Mouse (Mus musculus): ENCODE measurements around the gene Arl5b. TPM values are rescaled to one million over a fixed set of nuclear protein-coding genes. Genes with fewer than 3 reads are reported as not detected.

Arl5b gene
- 21.0 and 24.4 TPM in 2 replicates for polyA plus RNA-seq (2012; rRNA removed)

DNA sequence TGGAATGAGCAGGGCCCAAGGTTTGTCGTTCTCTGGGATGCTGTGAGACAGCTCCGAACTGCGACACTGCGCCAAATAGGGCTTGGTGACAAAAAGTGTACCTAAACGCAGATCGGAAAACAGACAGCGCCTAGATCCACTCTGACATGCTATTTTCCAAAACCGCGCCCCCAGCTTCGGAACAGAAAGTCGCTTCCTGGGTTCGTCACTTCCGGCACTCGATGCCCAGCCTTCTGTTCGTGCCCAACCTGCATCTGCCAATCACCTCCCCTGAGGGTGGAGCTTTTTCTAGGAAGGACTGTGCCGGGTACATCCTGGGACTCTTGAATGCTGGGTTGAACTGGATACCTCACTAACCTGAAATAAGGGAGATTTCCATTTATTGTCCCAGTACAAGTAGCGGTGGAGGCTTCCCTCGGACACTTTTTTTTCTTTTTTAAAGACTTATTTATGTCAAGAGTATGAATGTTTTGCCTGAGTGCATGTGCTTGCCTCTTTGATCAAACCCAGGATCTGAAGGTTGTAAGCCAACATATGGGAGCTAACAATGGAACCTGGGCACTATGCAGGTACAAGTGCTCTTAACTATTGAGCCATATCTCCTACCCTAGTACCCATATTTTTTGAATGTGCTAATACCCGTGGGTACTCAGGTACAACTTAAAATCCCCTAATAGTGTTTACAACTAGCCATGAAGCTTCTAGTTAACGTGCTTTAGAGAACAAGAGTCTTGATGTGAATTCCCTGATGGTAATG lies at the start of gene Arl5b:
Arl5b (plus strand) TSS at position 279 of the 757 bp plus-strand sequence.
- Histone ChIP-seq H3K4me3 (ENCODE audit: insufficient read depth, low read length) (peak within 1 kb of the TSS; percentile 71), H3K27ac (ENCODE audit: insufficient read depth, low read length) (no peak within 1 kb of the TSS), H3K4me1 (ENCODE audit: control insufficient read depth, insufficient read depth, low read length) (no peaks in the 10 kb centered on the region)
- TF ChIP-seq CTCF (IDR thresholded peaks at IDR 0.05; ENCODE audit: extremely low read depth, insufficient read depth, low read length) (no peak), POLR2A (IDR thresholded peaks at IDR 0.05; ENCODE audit: extremely low read depth, insufficient read depth, low read length) (peak; percentile 62)

DNA sequence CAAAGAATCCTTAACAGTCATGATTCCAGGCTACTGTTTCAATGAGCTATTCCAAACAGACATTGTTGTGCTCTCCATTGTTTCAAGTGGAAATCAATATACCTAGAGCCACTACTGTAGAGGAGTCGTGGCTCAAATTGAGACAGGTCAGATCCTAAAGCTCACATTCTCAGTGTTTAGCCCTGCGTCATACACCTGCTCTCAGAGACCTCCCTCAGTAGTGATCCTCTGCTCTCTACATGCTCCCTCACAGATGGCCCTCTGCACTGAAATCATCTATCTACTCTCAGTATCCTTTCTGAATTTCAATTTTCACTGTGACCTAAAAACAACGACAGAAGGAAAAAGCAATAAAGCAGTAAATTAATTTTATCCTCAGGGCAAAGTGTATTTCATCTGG lies 41.7 kb upstream of the Arl5b start:
- Histone ChIP-seq H3K27ac (ENCODE audit: insufficient read depth, low read length) (no peak overlapping the region), H3K4me3 (ENCODE audit: insufficient read depth, low read length) (no peak overlapping the region), H3K4me1 (ENCODE audit: control insufficient read depth, insufficient read depth, low read length) (no peaks in the 10 kb centered on the region)
- TF ChIP-seq CTCF (IDR thresholded peaks at IDR 0.05; ENCODE audit: extremely low read depth, insufficient read depth, low read length): no peak
- no peak for TF ChIP-seq POLR2A (IDR thresholded peaks at IDR 0.05; ENCODE audit: extremely low read depth, insufficient read depth, low read length)

GRCm38 (mm10) chr2:15008072-15008471 lies 41.1 kb upstream of the Arl5b start:
- Histone ChIP-seq H3K27ac (ENCODE audit: insufficient read depth, low read length) (no peak overlapping the region), H3K4me1 (ENCODE audit: control insufficient read depth, insufficient read depth, low read length) (no peaks in the 10 kb centered on the region), H3K4me3 (ENCODE audit: insufficient read depth, low read length) (no peak overlapping the region)
- TF ChIP-seq POLR2A (IDR thresholded peaks at IDR 0.05; ENCODE audit: extremely low read depth, insufficient read depth, low read length) (no peak), CTCF (IDR thresholded peaks at IDR 0.05; ENCODE audit: extremely low read depth, insufficient read depth, low read length) (no peak)

- H3K4me3 ChIP-seq (ENCODE audit: insufficient read depth, low read length): no peak overlapping the region
- TF ChIP-seq POLR2A (IDR thresholded peaks at IDR 0.05; ENCODE audit: extremely low read depth, insufficient read depth, low read length) (no peak), CTCF (IDR thresholded peaks at IDR 0.05; ENCODE audit: extremely low read depth, insufficient read depth, low read length) (no peak)
- no peak overlapping the region for H3K27ac ChIP-seq (ENCODE audit: insufficient read depth, low read length)
- H3K4me1 ChIP-seq (ENCODE audit: control insufficient read depth, insufficient read depth, low read length): no peaks in the 10 kb centered on the region
Observed at GRCm38 (mm10) chr2:15026817-15027216, 22.4 kb upstream of the Arl5b start.

DNA sequence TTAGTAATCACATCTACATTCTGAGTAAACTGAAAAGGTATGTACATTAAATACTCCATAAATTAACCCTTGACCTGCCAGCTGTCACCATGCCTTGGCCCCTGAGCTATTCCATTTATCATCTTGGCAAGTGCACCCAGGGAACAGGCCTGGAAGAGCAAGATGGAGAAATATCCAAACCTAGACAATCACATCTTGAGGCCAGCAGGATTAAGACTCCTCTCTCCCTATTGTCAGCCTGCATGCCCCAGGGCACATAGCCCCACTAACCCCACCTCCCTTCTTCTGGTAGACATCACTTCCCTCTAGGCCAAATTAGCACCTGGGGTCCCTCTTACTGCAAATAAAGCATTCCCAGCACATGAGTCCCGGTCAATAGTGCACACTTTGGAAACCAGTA lies 21.4 kb upstream of the Arl5b start:
- no peak overlapping the region for H3K27ac ChIP-seq (ENCODE audit: insufficient read depth, low read length)
- no peak overlapping the region for H3K4me3 ChIP-seq (ENCODE audit: insufficient read depth, low read length)
- TF ChIP-seq CTCF (IDR thresholded peaks at IDR 0.05; ENCODE audit: extremely low read depth, insufficient read depth, low read length) (no peak), POLR2A (IDR thresholded peaks at IDR 0.05; ENCODE audit: extremely low read depth, insufficient read depth, low read length) (no peak)
- no peaks in the 10 kb centered on the region for H3K4me1 ChIP-seq (ENCODE audit: control insufficient read depth, insufficient read depth, low read length)

DNA sequence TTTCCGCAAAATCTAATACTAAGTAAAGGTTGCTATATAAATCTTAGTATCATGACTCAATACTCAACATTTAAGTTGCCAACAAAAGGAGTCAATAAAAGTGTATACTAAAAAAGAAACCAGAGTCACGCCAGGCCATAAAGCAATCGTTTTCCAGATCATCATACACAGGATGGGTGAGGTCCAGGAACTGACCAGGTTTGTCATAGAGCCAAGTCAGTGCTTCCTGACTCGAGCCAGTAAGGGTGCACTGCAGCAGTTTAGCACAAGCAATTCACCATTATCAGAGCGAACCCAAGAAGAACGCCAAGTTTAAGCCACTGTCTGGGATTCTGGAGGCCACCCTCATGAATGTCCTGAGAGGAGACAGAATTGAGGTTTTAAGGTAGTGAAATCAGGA lies 10.5 kb upstream of the Arl5b start:
- TF ChIP-seq CTCF (IDR thresholded peaks at IDR 0.05; ENCODE audit: extremely low read depth, insufficient read depth, low read length) (no peak), POLR2A (IDR thresholded peaks at IDR 0.05; ENCODE audit: extremely low read depth, insufficient read depth, low read length) (no peak)
- Histone ChIP-seq H3K4me3 (ENCODE audit: insufficient read depth, low read length) (no peak overlapping the region), H3K4me1 (ENCODE audit: control insufficient read depth, insufficient read depth, low read length) (no peaks in the 10 kb centered on the region), H3K27ac (ENCODE audit: insufficient read depth, low read length) (no peak overlapping the region)

GRCm38 (mm10) chr2:15040326-15040725 lies 8.9 kb upstream of the Arl5b start:
- H3K27ac ChIP-seq (ENCODE audit: insufficient read depth, low read length): no peak overlapping the region
- no peak overlapping the region for H3K4me3 ChIP-seq (ENCODE audit: insufficient read depth, low read length)
- H3K4me1 ChIP-seq (ENCODE audit: control insufficient read depth, insufficient read depth, low read length): no peaks in the 10 kb centered on the region
- TF ChIP-seq CTCF (IDR thresholded peaks at IDR 0.05; ENCODE audit: extremely low read depth, insufficient read depth, low read length) (peak; percentile 30; the same call in 1 of the 2 replicates), POLR2A (IDR thresholded peaks at IDR 0.05; ENCODE audit: extremely low read depth, insufficient read depth, low read length) (no peak)

- peak overlapping the region; percentile 98 for H3K27ac ChIP-seq (ENCODE audit: insufficient read depth, low read length)
- peak overlapping the region; percentile 94 for H3K4me3 ChIP-seq (ENCODE audit: insufficient read depth, low read length)
- H3K4me1 ChIP-seq (ENCODE audit: control insufficient read depth, insufficient read depth, low read length): peaks cover 2% of the 10 kb centered on the region; the same call in 1 of the 2 replicates
- no peak for TF ChIP-seq POLR2A (IDR thresholded peaks at IDR 0.05; ENCODE audit: extremely low read depth, insufficient read depth, low read length)
- no peak for TF ChIP-seq CTCF (IDR thresholded peaks at IDR 0.05; ENCODE audit: extremely low read depth, insufficient read depth, low read length)
Observed at GRCm38 (mm10) chr2:15054496-15054895, 5.3 kb downstream of the Arl5b start.

DNA sequence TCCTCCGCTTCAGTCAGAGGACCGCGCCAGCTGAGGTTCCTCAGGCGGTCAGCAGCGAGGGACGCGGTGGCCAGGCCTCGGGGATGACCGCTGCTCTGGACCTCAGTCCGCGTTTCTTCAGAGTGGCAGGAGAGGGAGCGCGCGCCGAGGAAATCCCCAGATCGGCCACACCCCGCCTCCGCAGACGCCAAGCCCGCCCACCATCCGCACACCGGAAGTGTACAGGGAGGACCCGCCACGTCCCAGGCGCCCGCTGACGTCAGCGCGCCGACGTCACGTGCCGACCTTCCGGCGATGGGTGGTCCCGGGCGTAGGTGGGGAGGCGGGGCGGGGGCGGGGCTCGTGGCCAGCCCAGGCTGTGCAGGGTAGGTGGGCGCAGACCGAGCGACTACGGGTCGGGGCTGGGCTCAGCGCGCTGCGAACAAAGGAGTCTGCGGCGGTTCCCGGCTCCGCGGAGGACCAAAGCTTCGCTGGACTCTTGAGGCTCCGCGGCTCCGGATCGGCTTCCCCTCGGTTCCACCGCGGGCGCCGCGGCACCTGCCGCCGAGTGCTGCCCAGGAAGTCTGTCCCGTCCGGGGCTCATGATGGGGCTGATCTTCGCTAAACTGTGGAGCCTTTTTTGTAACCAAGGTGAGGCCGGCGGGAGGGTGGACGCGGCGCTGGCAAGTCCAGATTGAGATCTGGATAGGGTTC lies 5.9 kb downstream of the Arl5b start, which contains the start of gene Nsun6:
Nsun6 (minus strand) TSS at position 125 of the 693 bp plus-strand sequence.
- Histone ChIP-seq H3K4me3 (ENCODE audit: insufficient read depth, low read length) (peak within 1 kb of the TSS; percentile 94), H3K4me1 (ENCODE audit: control insufficient read depth, insufficient read depth, low read length) (peaks cover 2% of the 10 kb centered on the region; the same call in 1 of the 2 replicates), H3K27ac (ENCODE audit: insufficient read depth, low read length) (peak within 1 kb of the TSS; percentile 98)
- TF ChIP-seq POLR2A (IDR thresholded peaks at IDR 0.05; ENCODE audit: extremely low read depth, insufficient read depth, low read length): peak; percentile 60
- no peak for TF ChIP-seq CTCF (IDR thresholded peaks at IDR 0.05; ENCODE audit: extremely low read depth, insufficient read depth, low read length)

Measured in cortical plate, adult 2 months (tissue).